In the genomic region with DNA sequence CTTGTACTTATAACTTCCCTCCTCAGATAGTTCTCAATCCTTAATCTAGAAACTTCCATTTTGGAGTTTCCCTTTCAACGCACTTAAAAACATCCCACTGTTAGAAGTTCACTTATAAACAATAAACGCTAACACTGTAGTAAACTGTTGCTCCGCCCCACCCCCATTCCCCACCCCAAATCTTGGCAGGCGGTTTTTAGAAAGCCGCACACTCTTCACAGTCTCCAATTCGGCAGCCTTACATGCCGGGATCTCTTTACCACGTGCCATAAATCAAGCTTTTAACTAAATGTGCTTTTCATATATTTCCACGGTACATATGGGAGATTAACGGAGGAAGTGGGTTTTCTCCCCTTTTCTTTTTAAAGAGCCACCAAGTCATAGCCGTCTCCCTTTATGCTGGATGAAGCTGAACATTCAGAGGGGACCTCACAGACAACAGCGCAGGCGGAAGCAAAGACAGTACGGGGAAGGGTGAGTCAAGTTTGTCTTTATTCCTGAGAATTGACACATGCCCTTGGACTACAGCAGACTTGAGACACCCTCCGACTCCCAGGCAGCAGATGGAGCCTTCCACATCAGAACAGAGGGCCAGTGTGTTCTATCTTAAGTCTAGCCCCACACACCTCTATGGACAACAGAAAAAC, we compare ENCODE assay signal across 16 mouse cellular contexts.
A peak's percentile ranks its signal among the peaks of the same experiment; 100 is the strongest.
DNase-seq lines count a peak whose midpoint lies in the region; ATAC-seq and TF ChIP-seq lines count a peak whose summit lies in the region.
"Had no signal": no experiment of that assay in that cellular context is flagged by ENCODE, and none has a peak within 500 bp of the region (broad histone marks: within the 10 kb centered on the region; RNA-seq: fewer than 3 reads in every experiment).

No protein-coding gene starts in this region.

- no peak for TF ChIP-seq CTCF in embryonic fibroblast, embryonic 13.5 days (IDR thresholded peaks at IDR 0.05; ENCODE audit: borderline replicate concordance, insufficient read depth, low read length)

- ATAC-seq in kidney, embryonic 16.5 days (ENCODE audit: low FRiP score, low TSS enrichment) = no peak
- ATAC-seq in embryonic facial prominence, embryonic 14.5 days (ENCODE audit: low read depth) = 0 out of 2 replicates have a peak, but pooled peaks have one; percentile 16
- peak; percentile 81 for ATAC-seq in limb, embryonic 14.5 days (ENCODE audit: low FRiP score, low read depth)
- ATAC-seq in hindbrain, embryonic 11.5 days (ENCODE audit: low FRiP score) = no peak
- ATAC-seq: forebrain, postnatal 0 days; inflammation-experienced regulatory T-cells, adult 6 months; midbrain, embryonic 13.5 days had no signal

- H3K27ac ChIP-seq in kidney, embryonic 16.5 days (ENCODE audit: low read length) = 0 out of 2 replicates have a peak overlapping the region, but pooled peaks have one; percentile 5
- H3K27ac ChIP-seq in embryonic facial prominence, embryonic 14.5 days (replicated peaks; ENCODE audit: low read depth, low read length) = peak overlapping the region; percentile 57
- 0 out of 2 replicates have a peak overlapping the region, but pooled peaks have one; percentile 0 for H3K27ac ChIP-seq in embryonic fibroblast, embryonic 13.5 days (ENCODE audit: insufficient read depth, low read length)
- peak overlapping the region; percentile 68 for H3K27ac ChIP-seq in limb, embryonic 14.5 days (replicated peaks; ENCODE audit: low read depth, low read length)
- H3K27ac ChIP-seq in forebrain, embryonic 10.5 days = no peak overlapping the region
- no peak overlapping the region for H3K27ac ChIP-seq in hindbrain, embryonic 11.5 days (ENCODE audit: low read depth, low read length)
- H3K27ac ChIP-seq: gastrocnemius, adult 2 months; heart, embryonic 15.5 days; midbrain, embryonic 13.5 days had no signal

- H3K9me3 ChIP-seq in kidney, embryonic 16.5 days (ENCODE audit: low read length) = no peaks in the 10 kb centered on the region
- no peaks in the 10 kb centered on the region for H3K9me3 ChIP-seq in embryonic facial prominence, embryonic 14.5 days (ENCODE audit: control insufficient read depth, low read length)
- H3K9me3 ChIP-seq in limb, embryonic 14.5 days (ENCODE audit: control insufficient read depth, low read length) = no peaks in the 10 kb centered on the region
- H3K9me3 ChIP-seq in forebrain, embryonic 10.5 days = no peaks in the 10 kb centered on the region
- H3K9me3 ChIP-seq in hindbrain, embryonic 11.5 days (ENCODE audit: control insufficient read depth, low read length) = no peaks in the 10 kb centered on the region
- H3K9me3 ChIP-seq: heart, embryonic 15.5 days; midbrain, embryonic 13.5 days had no signal

- no peak overlapping the region for H3K9ac ChIP-seq in kidney, embryonic 16.5 days (replicated peaks; ENCODE audit: low read length)
- H3K9ac ChIP-seq in embryonic facial prominence, embryonic 14.5 days (ENCODE audit: low read depth, low read length) = no peak overlapping the region
- no peak overlapping the region for H3K9ac ChIP-seq in limb, embryonic 14.5 days (ENCODE audit: low read depth, low read length, severe bottlenecking)
- no peak overlapping the region for H3K9ac ChIP-seq in hindbrain, embryonic 11.5 days (ENCODE audit: low read depth, low read length)
- H3K9ac ChIP-seq: forebrain, postnatal 0 days; heart, embryonic 15.5 days; midbrain, embryonic 13.5 days had no signal

- H3K36me3 ChIP-seq in kidney, embryonic 16.5 days (ENCODE audit: insufficient read depth, low read length) = peaks cover 29% of the 10 kb centered on the region
- peaks cover 81% of the 10 kb centered on the region for H3K36me3 ChIP-seq in embryonic facial prominence, embryonic 14.5 days (ENCODE audit: control insufficient read depth, insufficient read depth, low read length)
- H3K36me3 ChIP-seq in limb, embryonic 14.5 days (ENCODE audit: control insufficient read depth, insufficient read depth, low read length) = peaks cover 46% of the 10 kb centered on the region
- peaks cover 89% of the 10 kb centered on the region for H3K36me3 ChIP-seq in forebrain, embryonic 10.5 days (replicated peaks)
- peaks cover 2% of the 10 kb centered on the region; the same call in 1 of the 2 replicates for H3K36me3 ChIP-seq in hindbrain, embryonic 11.5 days (ENCODE audit: control insufficient read depth, insufficient read depth, low read length)
- H3K36me3 ChIP-seq: heart, embryonic 15.5 days had no signal

- 36% methylated on average over 15 of the region's 15 CpGs for WGBS in kidney, embryonic 16.5 days
- WGBS in embryonic facial prominence, embryonic 14.5 days = 40% methylated on average over 15 of the region's 15 CpGs
- 17% methylated on average over 15 of the region's 15 CpGs for WGBS in limb, embryonic 14.5 days
- WGBS in forebrain, embryonic 10.5 days = 77% methylated on average over 15 of the region's 15 CpGs
- WGBS in hindbrain, embryonic 11.5 days = 72% methylated on average over 15 of the region's 15 CpGs

- H3K4me2 ChIP-seq in kidney, embryonic 16.5 days (replicated peaks; ENCODE audit: low read depth, low read length) = 0 out of 2 replicates have a peak overlapping the region, but pooled peaks have one; percentile 19
- no peak overlapping the region for H3K4me2 ChIP-seq in embryonic facial prominence, embryonic 14.5 days (ENCODE audit: low read depth, low read length)
- H3K4me2 ChIP-seq in limb, embryonic 14.5 days (replicated peaks; ENCODE audit: low read depth, low read length, severe bottlenecking) = peak overlapping the region; percentile 30; the same call in 1 of the 2 replicates
- H3K4me2 ChIP-seq in hindbrain, embryonic 11.5 days (replicated peaks; ENCODE audit: low read depth, low read length) = no peak overlapping the region
- H3K4me2 ChIP-seq: heart, embryonic 15.5 days; midbrain, embryonic 13.5 days had no signal

- peaks cover 19% of the 10 kb centered on the region for H3K4me1 ChIP-seq in kidney, embryonic 16.5 days (ENCODE audit: insufficient read depth, low read length)
- H3K4me1 ChIP-seq in embryonic facial prominence, embryonic 14.5 days (ENCODE audit: control insufficient read depth, insufficient read depth, low read length) = peaks cover 18% of the 10 kb centered on the region
- H3K4me1 ChIP-seq in embryonic fibroblast, embryonic 13.5 days (ENCODE audit: control insufficient read depth, insufficient read depth, low read length) = peaks cover 13% of the 10 kb centered on the region
- peaks cover 32% of the 10 kb centered on the region for H3K4me1 ChIP-seq in limb, embryonic 14.5 days (ENCODE audit: control insufficient read depth, insufficient read depth, low read length)
- peaks cover 24% of the 10 kb centered on the region for H3K4me1 ChIP-seq in forebrain, embryonic 10.5 days
- H3K4me1 ChIP-seq in hindbrain, embryonic 11.5 days (replicated peaks; ENCODE audit: control insufficient read depth, insufficient read depth, low read length) = no peaks in the 10 kb centered on the region
- H3K4me1 ChIP-seq: heart, embryonic 15.5 days; midbrain, embryonic 13.5 days had no signal

- TF ChIP-seq POLR2A in embryonic fibroblast, embryonic 13.5 days (IDR thresholded peaks at IDR 0.05; ENCODE audit: low read depth, low read length) = no peak
- TF ChIP-seq POLR2A in limb, embryonic 14.5 days (IDR thresholded peaks at IDR 0.05; ENCODE audit: borderline replicate concordance, extremely low read depth, insufficient read depth, insufficient read length) = no peak

- no peak for DNase-seq in kidney, adult 18-20 months
- DNase-seq in embryonic facial prominence, embryonic 14.5 days (ENCODE audit: low spot score) = peak; percentile 53
- peak; percentile 71 for DNase-seq in limb, embryonic 14.5 days (ENCODE audit: low spot score)
- DNase-seq in forebrain, embryonic 10.5 days (ENCODE audit: extremely low spot score, low spot score) = no peak
- no peak for DNase-seq in hindbrain, embryonic 11.5 days (ENCODE audit: low spot score)
- DNase-seq: cerebellum, postnatal 10 days; forebrain, postnatal 0 days; gastrocnemius, adult 2 months; heart, adult 11 months had no signal

- H3K27me3 ChIP-seq in kidney, embryonic 16.5 days (ENCODE audit: insufficient read depth, low read length) = no peaks in the 10 kb centered on the region
- H3K27me3 ChIP-seq in embryonic facial prominence, embryonic 14.5 days (replicated peaks; ENCODE audit: control insufficient read depth, insufficient read depth, low read length) = no peaks in the 10 kb centered on the region
- no peaks in the 10 kb centered on the region for H3K27me3 ChIP-seq in limb, embryonic 14.5 days (ENCODE audit: control insufficient read depth, insufficient read depth, low read length)
- H3K27me3 ChIP-seq in forebrain, embryonic 10.5 days (ENCODE audit: poor library complexity, severe bottlenecking) = no peaks in the 10 kb centered on the region; the same call in 1 of the 2 replicates
- no peaks in the 10 kb centered on the region for H3K27me3 ChIP-seq in hindbrain, embryonic 11.5 days (ENCODE audit: control insufficient read depth, insufficient read depth, low read length)
- H3K27me3 ChIP-seq: heart, embryonic 15.5 days; midbrain, embryonic 13.5 days had no signal

- no peak overlapping the region for H3K4me3 ChIP-seq in kidney, embryonic 16.5 days (ENCODE audit: low read length)
- H3K4me3 ChIP-seq in embryonic facial prominence, embryonic 14.5 days (ENCODE audit: low read depth, low read length) = no peak overlapping the region
- no peak overlapping the region for H3K4me3 ChIP-seq in embryonic fibroblast, embryonic 13.5 days (ENCODE audit: insufficient read depth, low read length)
- no peak overlapping the region for H3K4me3 ChIP-seq in limb, embryonic 14.5 days (replicated peaks; ENCODE audit: low read length)
- no peak overlapping the region for H3K4me3 ChIP-seq in forebrain, embryonic 10.5 days
- H3K4me3 ChIP-seq in hindbrain, embryonic 11.5 days (ENCODE audit: low read depth, low read length) = no peak overlapping the region
- H3K4me3 ChIP-seq: erythroblast, embryonic 14.5 days; gastrocnemius, adult 2 months; heart, embryonic 15.5 days; midbrain, embryonic 13.5 days; myocyte had no signal

Comparison
In these comparisons a context has a peak if more than half of its experiments do, and no peak if none do; other contexts are left out.
1. ATAC-seq: peak in embryonic facial prominence, embryonic 14.5 days (single experiment) and limb, embryonic 14.5 days (single experiment); none in kidney, embryonic 16.5 days (single experiment) and hindbrain, embryonic 11.5 days (single experiment).
2. H3K27ac ChIP-seq: peak in kidney, embryonic 16.5 days (single experiment), embryonic facial prominence, embryonic 14.5 days (single experiment), embryonic fibroblast, embryonic 13.5 days (single experiment) and limb, embryonic 14.5 days (single experiment); none in forebrain, embryonic 10.5 days (single experiment) and hindbrain, embryonic 11.5 days (single experiment).
3. H3K4me2 ChIP-seq: peak in kidney, embryonic 16.5 days (single experiment) and limb, embryonic 14.5 days (single experiment); none in embryonic facial prominence, embryonic 14.5 days (single experiment) and hindbrain, embryonic 11.5 days (single experiment).
4. DNase-seq: peak in embryonic facial prominence, embryonic 14.5 days (single experiment) and limb, embryonic 14.5 days (single experiment); none in kidney, adult 18-20 months (single experiment), forebrain, embryonic 10.5 days (single experiment) and hindbrain, embryonic 11.5 days (single experiment).